Mouse (Mus musculus): Measurements from ENCODE around the gene Rsph9. TPM values are rescaled to one million over a fixed set of nuclear protein-coding genes. Genes with fewer than 3 reads are reported as not detected.

Rsph9 gene
- polyA plus RNA-seq, 1 experiment from 2014 or later = 9.8 TPM

DNA sequence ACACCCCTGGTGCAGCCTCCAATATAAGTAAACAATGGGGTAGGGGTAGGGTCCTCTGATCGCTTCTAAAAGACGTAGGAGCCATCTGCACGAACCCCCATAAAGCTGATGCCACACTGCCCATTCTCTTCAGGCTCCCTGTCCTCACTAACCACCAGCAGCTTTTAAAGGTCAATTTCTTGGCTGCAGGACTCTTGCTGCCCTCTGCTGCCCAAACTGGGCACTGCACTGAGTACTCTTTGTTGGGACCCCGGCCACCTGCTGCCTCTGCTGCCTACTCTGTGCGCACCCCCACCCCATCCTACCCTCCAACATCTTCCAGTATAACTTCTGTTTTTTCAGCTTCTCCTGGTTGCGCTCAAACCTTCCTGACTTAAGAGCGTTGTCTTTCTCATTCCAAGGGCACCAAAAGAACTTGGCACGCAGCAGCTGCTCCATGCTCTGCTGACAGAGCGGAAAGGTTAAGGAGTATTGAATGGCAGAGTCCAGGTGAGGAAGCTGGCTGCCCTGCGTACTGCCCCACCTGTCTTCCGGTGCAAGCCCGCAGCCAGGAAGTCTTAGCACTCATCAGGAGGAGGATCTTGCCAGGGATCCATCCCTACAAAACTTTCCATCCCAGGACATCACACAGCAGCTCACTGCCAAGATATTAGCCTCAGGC, 11.8 kb downstream of the Rsph9 start:
- WGBS = 16% methylated on average over 12 of the region's 12 CpGs
- no peaks in the 10 kb centered on the region for H3K9me3 ChIP-seq
- no peak overlapping the region for H3K4me3 ChIP-seq
- DNase-seq (ENCODE audit: low spot score) = peak; percentile 84
- peaks cover 6% of the 10 kb centered on the region; the same call in 1 of the 2 replicates for H3K4me1 ChIP-seq
- H3K27ac ChIP-seq (replicated peaks) = no peak overlapping the region
- H3K27me3 ChIP-seq (replicated peaks; ENCODE audit: low read depth, poor library complexity, severe bottlenecking) = no peaks in the 10 kb centered on the region
- H3K36me3 ChIP-seq (replicated peaks) = peaks cover 42% of the 10 kb centered on the region

DNA sequence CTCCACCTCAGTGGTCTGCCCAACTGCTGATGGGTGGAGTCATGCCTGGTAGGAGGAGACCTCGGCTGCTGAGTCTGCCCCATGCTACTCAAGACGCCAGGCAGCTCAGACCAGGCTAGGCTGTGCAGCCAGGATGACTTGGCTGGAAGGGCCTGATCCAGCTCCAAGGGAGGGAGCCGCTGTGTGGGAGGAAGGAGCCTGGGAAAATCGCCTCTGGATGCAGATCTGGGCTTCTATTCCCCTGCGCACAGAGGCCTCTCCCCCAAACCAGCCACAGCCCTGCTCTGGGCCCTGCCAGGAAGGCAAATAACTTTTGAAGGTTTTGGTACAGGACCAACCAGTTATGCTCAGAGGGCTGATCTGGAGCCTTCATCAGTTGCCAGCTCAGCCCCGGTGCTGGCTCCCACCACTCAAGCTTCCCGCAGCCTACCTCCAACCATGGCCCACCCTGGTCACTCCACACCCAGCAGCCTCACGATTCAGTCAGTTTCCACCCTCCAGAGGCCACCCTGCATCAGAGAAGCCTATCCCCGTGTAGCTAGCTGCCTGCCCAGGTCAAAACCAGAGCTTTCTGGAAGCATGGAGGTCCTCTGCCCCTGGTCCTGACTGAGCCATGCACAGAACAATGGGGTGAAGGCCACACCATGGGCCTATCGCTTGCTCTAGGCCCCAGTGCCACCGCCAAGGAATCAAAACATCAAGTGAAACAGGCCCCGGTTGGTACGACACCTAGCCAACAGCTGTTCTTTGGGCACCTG, 14.1 kb downstream of the Rsph9 start:
- Histone ChIP-seq H3K4me3 (no peak overlapping the region), H3K9me3 (no peaks in the 10 kb centered on the region), H3K27ac (replicated peaks) (peak overlapping the region; percentile 11; the same call in 1 of the 2 replicates), H3K27me3 (replicated peaks; ENCODE audit: low read depth, poor library complexity, severe bottlenecking) (no peaks in the 10 kb centered on the region), H3K4me1 (peaks cover 6% of the 10 kb centered on the region; the same call in 1 of the 2 replicates), H3K36me3 (replicated peaks) (peaks cover 59% of the 10 kb centered on the region)
- DNase-seq (ENCODE audit: low spot score) = no peak
- 84% methylated on average over 13 of the region's 13 CpGs for WGBS

DNA sequence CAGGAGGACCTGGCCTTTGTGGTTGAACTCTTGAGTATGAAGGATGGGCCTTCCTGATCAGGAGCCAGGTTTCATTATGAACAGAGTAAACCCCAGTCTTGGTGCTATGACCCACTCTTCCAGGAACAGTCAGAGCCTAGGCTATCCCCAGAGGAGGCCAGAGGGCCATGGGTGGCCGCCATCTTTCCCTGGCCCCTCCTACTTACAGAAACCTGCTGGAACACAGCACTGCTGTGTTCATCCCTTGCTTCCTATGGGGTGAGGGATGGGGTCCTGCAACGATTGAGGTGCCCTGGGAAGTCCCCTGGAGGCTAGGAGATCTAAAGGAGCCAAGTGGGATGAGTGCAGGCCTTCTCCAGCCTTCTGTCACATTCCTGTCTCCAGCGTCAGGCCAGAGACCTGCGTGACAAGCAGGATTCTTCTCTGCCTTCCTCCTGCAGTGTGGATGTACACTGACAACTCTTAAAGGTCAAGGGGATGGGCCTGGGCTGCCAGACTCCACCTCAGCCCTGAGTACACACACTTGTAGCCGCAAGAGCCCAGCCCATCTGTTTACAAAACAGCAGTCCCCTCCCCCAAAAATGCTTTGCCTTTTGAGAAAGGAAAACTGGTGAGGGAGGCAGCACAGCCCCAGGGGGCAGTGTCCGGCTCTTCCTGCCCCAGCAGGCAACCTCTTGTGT, 16.1 kb downstream of the Rsph9 start:
- H3K36me3 ChIP-seq (replicated peaks) = peaks cover 79% of the 10 kb centered on the region

DNA sequence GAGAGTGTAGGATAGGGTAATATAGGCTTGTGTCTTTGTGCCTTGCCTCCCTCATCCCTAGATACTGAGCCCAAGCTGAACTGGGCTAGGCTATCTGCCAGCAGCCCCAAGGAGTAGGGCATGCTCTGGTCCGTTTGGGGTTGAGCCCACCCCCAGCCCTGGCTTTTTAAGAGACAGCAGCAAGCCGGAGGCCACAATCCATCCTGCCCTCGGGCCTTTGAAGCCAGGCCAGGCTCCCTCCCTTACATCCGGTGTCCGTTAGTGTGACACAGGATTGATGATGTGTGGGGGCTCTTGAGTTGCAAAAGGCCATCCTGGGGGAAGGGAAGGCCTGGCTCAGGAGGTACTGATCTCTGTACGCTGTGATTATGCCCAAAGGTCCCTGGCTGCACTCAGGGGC, 17.4 kb downstream of the Rsph9 start:
- Histone ChIP-seq H3K4me1 (no peaks in the 10 kb centered on the region), H3K36me3 (replicated peaks) (peaks cover 92% of the 10 kb centered on the region), H3K9me3 (no peaks in the 10 kb centered on the region), H3K4me3 (no peak overlapping the region), H3K27me3 (replicated peaks; ENCODE audit: low read depth, poor library complexity, severe bottlenecking) (no peaks in the 10 kb centered on the region), H3K27ac (replicated peaks) (no peak overlapping the region)
- WGBS = 70% methylated on average over 6 of the region's 6 CpGs
- DNase-seq (ENCODE audit: low spot score) = no peak

More for the DNA sequence above, 16.1 kb downstream of the Rsph9 start:
- H3K4me3 ChIP-seq = no peak overlapping the region
- whole genome bisulfite sequencing = 77% methylated on average over 6 of the region's 6 CpGs
- no peaks in the 10 kb centered on the region for H3K9me3 ChIP-seq
- DNase-seq (ENCODE audit: low spot score) = no peak
- H3K27me3 ChIP-seq (replicated peaks; ENCODE audit: low read depth, poor library complexity, severe bottlenecking) = no peaks in the 10 kb centered on the region
- peaks cover 6% of the 10 kb centered on the region; the same call in 1 of the 2 replicates for H3K4me1 ChIP-seq
- no peak overlapping the region for H3K27ac ChIP-seq (replicated peaks)

DNA sequence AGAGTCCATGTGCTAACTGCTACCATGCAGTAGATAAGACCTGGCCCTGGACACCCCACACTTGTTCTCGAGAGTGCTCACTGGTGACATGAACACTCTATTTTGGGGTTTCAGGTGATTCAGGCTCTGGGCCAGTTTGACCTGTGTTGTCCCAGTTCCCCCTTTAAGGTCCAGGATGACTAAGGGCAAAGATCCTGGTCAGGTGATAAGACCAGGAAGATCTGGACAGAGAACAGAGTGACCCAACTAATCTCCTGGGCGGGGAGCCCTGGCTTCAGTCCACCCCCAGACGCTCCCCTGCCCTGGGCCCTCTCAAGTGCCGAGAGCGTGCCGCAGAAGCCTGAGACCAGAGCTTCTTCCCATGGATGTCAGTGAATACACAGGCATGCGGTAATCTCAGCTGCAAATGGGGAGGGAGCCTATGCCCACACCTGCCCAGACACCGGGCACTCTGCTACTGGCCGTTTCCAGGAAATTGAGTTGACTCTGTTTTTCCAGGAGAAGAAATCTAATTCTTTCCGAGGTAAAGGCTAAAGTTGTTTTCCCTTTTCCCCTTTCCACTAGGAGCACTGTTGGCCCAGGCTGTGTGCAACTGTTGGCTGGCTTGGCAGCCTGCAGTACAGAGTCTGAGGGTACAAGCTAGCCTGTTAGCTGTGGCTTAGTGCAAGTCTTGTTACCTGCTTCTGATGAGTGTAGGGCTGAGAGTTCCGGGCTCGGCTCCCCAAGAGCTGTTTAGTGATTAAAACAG, 19.9 kb downstream of the Rsph9 start:
- H3K4me3 ChIP-seq = no peak overlapping the region
- no peaks in the 10 kb centered on the region for H3K9me3 ChIP-seq
- peaks cover 91% of the 10 kb centered on the region for H3K36me3 ChIP-seq (replicated peaks)
- no peaks in the 10 kb centered on the region for H3K27me3 ChIP-seq (replicated peaks; ENCODE audit: low read depth, poor library complexity, severe bottlenecking)
- 89% methylated on average over 12 of the region's 12 CpGs for WGBS
- H3K4me1 ChIP-seq = no peaks in the 10 kb centered on the region
- no peak overlapping the region for H3K27ac ChIP-seq (replicated peaks)
- no peak for DNase-seq (ENCODE audit: low spot score)

DNA sequence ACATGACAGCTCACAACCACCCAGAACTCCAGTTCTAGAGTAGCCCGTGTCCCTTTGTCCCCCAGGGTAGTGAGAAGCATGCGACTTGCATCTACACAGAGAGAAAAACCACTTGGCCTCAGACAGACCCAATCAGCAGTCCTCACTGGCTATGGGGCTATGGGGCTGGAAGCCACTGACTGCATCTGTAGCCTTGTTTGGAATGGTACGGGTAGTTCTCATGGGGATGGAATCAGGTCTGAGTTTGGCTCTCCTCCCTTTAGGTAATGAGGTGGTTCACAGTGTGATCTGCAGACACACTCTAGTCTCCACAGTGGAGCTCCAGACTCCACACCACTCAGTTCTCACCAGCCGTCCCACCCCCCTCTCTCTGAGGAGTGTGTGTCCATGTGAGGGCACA, 20.7 kb downstream of the Rsph9 start:
- no peak overlapping the region for H3K4me3 ChIP-seq
- no peak for DNase-seq (ENCODE audit: low spot score)
- 96% methylated on average over 4 of the region's 4 CpGs for WGBS
- H3K36me3 ChIP-seq (replicated peaks) = peaks cover 91% of the 10 kb centered on the region
- H3K9me3 ChIP-seq = no peaks in the 10 kb centered on the region
- no peaks in the 10 kb centered on the region for H3K4me1 ChIP-seq
- H3K27ac ChIP-seq (replicated peaks) = no peak overlapping the region
- H3K27me3 ChIP-seq (replicated peaks; ENCODE audit: low read depth, poor library complexity, severe bottlenecking) = no peaks in the 10 kb centered on the region

DNA sequence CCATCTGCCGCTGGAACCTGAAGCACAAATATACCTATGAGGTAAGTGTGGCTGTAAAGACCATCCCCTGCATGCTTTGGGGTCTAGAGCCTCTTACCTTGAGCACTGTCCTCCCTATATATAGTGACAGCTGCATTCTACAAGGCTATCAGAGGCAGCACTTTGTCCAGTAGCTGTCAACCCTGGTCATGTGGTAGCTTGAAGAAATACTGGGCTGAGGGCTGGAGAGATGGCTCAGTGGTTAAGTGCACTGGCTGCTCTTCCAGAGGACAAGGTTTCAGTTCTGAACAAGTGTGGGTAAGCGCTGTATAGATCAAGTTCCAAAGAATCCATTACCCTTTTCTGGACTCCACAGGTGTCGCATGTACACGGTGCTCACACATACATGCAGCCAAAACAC, 21.2 kb downstream of the Rsph9 start:
- Histone ChIP-seq H3K27ac (replicated peaks) (no peak overlapping the region), H3K36me3 (replicated peaks) (peaks cover 91% of the 10 kb centered on the region), H3K4me3 (no peak overlapping the region), H3K27me3 (replicated peaks; ENCODE audit: low read depth, poor library complexity, severe bottlenecking) (no peaks in the 10 kb centered on the region), H3K9me3 (no peaks in the 10 kb centered on the region), H3K4me1 (0 out of 2 replicates have a peak, but pooled peaks cover 2% of the 10 kb centered on the region)
- WGBS = 97% methylated on average over 4 of the region's 4 CpGs
- DNase-seq (ENCODE audit: low spot score) = no peak

DNA sequence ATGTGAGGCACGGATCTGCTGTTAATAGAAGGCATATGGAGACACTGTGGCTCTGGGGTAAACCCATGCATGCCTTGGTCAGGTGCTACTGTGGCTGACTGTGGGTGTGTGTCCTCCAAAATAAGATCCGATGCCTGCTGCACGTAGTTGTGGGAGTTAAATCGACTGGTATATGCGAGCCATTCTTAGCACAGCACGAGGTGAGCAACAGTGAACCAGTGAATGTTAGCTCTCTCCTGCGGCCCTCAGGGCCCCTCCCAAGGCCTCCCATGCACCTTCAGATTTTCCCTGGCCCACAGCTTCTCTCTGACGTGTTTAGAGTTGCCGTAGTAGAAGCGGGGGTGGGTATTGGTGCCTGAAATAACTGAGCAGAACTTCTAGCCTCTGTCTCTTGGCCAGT, 24.4 kb downstream of the Rsph9 start:
- Histone ChIP-seq H3K36me3 (replicated peaks) (peaks cover 76% of the 10 kb centered on the region), H3K4me1 (peaks cover 32% of the 10 kb centered on the region), H3K27me3 (replicated peaks; ENCODE audit: low read depth, poor library complexity, severe bottlenecking) (no peaks in the 10 kb centered on the region), H3K27ac (replicated peaks) (no peak overlapping the region), H3K4me3 (no peak overlapping the region), H3K9me3 (no peaks in the 10 kb centered on the region)
- no peak for DNase-seq (ENCODE audit: low spot score)
- WGBS = 88% methylated on average over 10 of the region's 10 CpGs

DNA sequence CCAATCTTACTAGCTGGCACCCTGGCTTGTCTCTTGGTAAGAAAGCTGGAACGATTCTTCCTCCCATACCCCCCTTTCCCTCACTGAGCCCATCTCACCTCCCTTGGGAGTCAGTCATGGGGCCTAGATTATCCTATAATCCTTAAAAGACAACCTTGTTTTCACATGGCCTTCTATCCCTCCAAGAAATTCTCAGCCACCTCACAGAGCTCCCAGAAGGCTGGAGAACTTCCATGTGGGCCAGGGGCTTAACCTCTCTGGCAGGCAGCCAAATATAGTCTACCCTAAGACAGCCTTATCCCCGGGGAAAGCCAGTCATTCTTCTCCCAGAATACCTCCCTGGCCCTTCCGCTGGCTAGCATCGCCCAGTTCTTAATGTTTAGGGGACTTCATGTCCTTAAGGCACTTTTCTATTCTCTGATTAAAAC, 25.6 kb downstream of the Rsph9 start:
- Histone ChIP-seq H3K36me3 (replicated peaks) (peaks cover 73% of the 10 kb centered on the region), H3K27me3 (replicated peaks; ENCODE audit: low read depth, poor library complexity, severe bottlenecking) (no peaks in the 10 kb centered on the region), H3K4me3 (no peak overlapping the region), H3K9me3 (no peaks in the 10 kb centered on the region), H3K27ac (replicated peaks) (no peak overlapping the region), H3K4me1 (peaks cover 35% of the 10 kb centered on the region)
- 88% methylated on average over 4 of the region's 4 CpGs for WGBS
- no peak for DNase-seq (ENCODE audit: low spot score)

DNA sequence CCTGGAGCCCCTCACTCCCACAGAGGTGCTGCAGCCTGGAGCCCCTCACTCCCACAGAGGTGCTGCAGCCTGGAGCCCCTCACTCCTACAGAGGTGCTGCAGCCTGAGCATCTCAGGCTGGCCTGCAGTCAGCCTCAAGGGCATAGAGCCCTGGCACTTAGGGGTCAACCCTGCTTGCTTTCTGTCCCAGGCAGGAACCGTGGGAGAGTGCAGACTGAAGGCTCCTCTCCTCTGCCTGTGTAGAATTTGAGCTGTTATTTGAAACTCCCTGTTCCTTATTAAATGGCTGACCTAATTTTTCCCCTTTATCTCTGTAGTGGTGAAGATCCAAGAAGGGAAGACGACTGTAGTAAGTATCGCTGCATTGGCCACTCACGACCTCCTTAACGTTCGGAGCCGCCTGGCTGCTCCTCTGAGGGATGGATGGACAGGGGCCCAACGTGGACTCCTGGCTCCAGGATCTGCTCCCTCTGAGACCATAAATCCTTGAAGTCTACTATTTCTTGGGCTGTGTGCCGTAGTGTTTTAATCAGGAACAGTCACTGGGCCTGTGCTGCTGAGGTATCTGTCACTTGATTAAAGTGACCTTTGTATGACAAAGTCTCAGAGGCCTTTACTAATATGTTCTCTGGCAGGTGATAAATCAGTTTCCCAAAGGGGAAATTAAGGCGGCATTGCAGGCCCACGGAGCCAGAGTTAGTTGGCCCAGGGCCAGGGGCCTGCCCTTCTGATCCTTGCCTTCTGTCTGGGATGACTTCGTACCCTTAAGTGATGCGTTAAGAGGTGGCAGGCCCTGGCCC, 26.2 kb downstream of the Rsph9 start:
- H3K4me3 ChIP-seq = no peak overlapping the region
- H3K27me3 ChIP-seq (replicated peaks; ENCODE audit: low read depth, poor library complexity, severe bottlenecking) = no peaks in the 10 kb centered on the region
- peaks cover 70% of the 10 kb centered on the region for H3K36me3 ChIP-seq (replicated peaks)
- H3K4me1 ChIP-seq = peaks cover 35% of the 10 kb centered on the region
- no peaks in the 10 kb centered on the region for H3K9me3 ChIP-seq
- no peak overlapping the region; the same call in 1 of the 2 replicates for H3K27ac ChIP-seq (replicated peaks)
- 81% methylated on average over 13 of the region's 13 CpGs for whole genome bisulfite sequencing
- DNase-seq (ENCODE audit: low spot score) = no peak

DNA sequence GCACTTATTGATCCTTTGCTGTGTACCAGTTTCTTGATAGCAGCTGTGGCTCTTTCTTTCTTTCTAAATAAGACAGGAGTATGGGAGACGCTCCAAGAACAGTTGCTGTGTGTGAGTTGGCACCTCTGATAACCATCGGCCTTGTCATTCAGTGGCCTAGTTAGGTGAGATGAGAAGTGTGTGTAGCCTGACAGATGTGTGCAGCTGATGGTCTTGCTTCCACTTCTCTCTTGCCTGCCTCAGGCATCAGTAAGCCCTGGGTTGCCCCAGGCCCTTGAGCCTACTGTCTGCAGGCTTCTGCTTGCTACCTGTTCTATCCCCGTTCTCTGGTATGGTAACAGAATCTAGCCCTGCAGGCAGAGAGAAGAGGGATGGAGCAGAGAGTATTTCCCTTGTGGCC, 27.1 kb downstream of the Rsph9 start:
- WGBS = 86% methylated on average over 3 of the region's 3 CpGs
- Histone ChIP-seq H3K4me1 (peaks cover 40% of the 10 kb centered on the region), H3K27ac (replicated peaks) (peak overlapping the region; percentile 55), H3K27me3 (replicated peaks; ENCODE audit: low read depth, poor library complexity, severe bottlenecking) (no peaks in the 10 kb centered on the region), H3K4me3 (no peak overlapping the region), H3K9me3 (no peaks in the 10 kb centered on the region), H3K36me3 (replicated peaks) (peaks cover 61% of the 10 kb centered on the region)
- DNase-seq (ENCODE audit: low spot score) = no peak
